Mouse (Mus musculus) spleen, postnatal 10 days (tissue): ENCODE data around the gene Zfp787.
A peak's percentile ranks its signal among the peaks of the same experiment; 100 is the strongest.
"Not testable (repeated sequence)": the region's sequence is repeated elsewhere in the genome, so short reads cannot be mapped to it uniquely, and the experiment has no call there.

Experiments
- DNase-seq, 2 experiments: peaks; one replicate each; pipeline ENCODE4 v3.0.0; 2021 to 2022; ENCODE audit warnings: low spot score in 2 of 2

Zfp787 gene

GRCm38 (mm10) chr7:6155901-6156411 is at the start of gene Zfp787:
Gene Zfp787, minus strand, starts transcription at chr7:6155997.
- peak; percentile 81 to 91 for DNase-seq

DNA sequence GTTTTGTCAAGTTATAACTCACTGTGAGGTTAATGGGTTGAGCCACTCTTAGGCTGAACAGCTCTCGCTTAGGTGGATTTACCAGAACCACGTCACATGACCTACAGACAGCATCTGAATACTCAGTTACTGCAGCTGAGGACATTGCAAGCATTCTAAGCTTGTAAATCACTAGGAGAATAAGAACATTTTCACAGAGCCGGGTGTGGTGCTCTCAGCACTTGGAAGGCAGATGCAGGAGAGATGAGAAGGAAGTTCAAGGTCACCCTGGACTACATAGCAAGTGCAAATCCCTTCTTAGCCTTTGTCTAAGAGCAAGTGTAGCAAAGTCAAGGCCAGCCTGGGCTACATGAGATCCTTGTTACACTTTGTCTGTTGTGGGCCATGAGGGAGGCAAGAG is 48.4 kb upstream of the Zfp787 start:
- DNase-seq: no peak

GRCm38 (mm10) chr7:6196790-6197189 is 41.0 kb upstream of the Zfp787 start, which contains the start of gene Galp:
Gene Galp, plus strand, starts transcription at chr7:6197090.
- DNase-seq: no peak

DNA sequence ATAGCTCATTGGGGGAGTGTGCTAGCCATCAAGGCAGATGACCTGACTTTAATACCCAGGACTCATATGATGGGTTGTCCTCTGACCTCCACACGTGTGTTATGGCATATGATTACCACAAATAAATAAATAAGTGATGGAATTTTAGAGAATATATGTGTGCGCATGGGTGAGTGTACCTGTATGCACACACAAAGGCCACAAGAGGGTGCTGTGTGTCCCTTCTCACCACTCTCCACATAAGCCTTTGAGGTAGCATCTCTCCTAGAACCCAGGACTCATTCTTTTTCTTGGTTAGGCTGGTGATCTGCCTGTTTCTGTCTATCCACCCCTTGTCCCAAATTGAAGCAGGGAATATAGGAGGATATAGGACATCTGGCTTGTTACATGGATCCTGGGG is 40.0 kb upstream of the Zfp787 start:
- DNase-seq: no peak

DNA sequence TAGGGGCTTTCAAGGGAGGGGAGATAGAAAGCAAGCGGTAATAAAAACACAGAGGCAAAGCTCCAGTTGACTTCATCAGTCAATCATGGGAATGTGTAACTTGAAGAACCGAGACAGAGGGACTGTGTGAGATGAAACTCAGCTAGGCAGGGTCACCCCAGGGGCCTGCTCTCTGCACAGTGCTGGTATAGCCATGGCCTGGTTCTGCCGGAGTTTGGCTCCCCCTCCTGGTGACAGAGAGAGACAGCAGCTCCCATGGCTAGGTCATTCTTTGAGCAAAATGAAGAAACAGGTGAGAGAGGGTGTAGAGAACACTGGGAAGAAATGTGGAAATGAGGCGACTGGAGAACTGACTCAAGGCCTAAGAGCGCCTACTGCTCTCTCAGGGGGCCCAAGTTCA is 38.3 kb upstream of the Zfp787 start:
- peak; percentile 28 to 72 for DNase-seq

DNA sequence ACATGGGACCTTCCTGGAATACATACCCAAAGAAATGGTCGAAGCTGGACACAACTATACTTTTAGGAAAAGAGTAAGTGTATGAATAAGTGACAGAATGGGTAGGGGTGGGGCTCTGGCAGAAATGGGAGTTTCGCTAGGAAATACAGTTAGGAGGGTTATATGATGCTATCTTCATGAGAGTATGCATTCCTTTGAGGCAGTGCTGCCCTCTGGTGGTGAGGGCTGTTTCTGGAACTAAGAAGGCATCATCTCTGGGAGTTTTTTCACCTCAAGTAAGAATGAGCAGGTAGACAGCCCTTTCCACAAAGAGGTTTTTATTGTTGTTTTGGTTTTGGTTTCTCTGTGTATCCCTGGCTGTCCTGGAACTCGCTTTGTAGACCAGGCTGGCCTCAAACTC is 35.6 kb upstream of the Zfp787 start:
- DNase-seq: peak; percentile 65 to 87

- DNase-seq: no peak
Measured at GRCm38 (mm10) chr7:6189542-6189941, 33.7 kb upstream of the Zfp787 start.

DNA sequence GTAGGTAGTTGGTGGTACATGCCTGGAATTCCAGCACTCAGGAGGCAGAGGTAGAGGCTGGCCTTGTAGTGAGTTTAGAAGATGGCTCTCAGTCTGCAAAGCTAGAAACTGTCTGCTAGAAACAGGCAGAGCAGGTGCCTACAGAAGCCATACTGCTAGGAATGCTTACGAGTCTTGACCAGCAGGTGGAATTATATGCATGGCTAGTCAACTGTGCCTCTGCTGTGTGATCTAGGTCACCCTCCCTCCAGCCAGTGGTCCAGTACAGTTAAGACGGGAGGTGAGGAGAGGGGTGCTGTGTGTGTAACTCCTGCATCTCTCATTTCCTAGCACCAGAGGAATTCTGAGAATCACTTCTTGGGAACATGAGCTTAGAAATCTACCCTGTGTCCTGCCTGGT is 31.0 kb upstream of the Zfp787 start:
- DNase-seq: no peak

- DNase-seq: no peak
Measured at GRCm38 (mm10) chr7:6186176-6186575, 30.4 kb upstream of the Zfp787 start.

GRCm38 (mm10) chr7:6185391-6185790 is 29.6 kb upstream of the Zfp787 start:
- no peak for DNase-seq

- no peak for DNase-seq
Measured at GRCm38 (mm10) chr7:6184521-6184920, 28.7 kb upstream of the Zfp787 start.

- DNase-seq: no peak
Measured at GRCm38 (mm10) chr7:6183802-6184201, 28.0 kb upstream of the Zfp787 start.

GRCm38 (mm10) chr7:6182882-6183281 is 27.1 kb upstream of the Zfp787 start:
- DNase-seq: no peak

DNA sequence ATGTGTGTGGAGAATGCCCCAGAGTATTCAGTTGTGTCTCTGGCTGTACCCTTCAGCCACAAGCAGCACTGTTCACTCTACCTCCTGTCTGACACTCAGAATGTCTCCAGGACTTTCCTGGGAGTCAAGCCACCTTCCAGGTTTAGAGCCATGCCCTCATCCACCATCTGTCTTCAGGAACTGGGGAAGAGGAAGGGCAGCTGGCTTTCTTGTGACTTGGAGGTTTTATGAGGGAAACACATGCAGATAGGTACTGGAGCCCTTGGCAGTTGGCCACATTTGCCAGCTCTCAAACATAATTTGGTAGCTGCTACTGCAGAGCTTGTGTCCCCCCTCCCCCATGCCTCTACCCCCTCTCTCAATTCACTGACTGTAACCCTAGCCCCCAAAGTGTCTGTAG is 23.2 kb upstream of the Zfp787 start:
- DNase-seq: no peak

- not testable (repeated sequence) for DNase-seq
Measured at GRCm38 (mm10) chr7:6174365-6174987, 18.7 kb upstream of the Zfp787 start.

- DNase-seq: no peak
Measured at GRCm38 (mm10) chr7:6173872-6174271, 18.1 kb upstream of the Zfp787 start.

GRCm38 (mm10) chr7:6172674-6173244 is 17.0 kb upstream of the Zfp787 start:
- no peak for DNase-seq

DNA sequence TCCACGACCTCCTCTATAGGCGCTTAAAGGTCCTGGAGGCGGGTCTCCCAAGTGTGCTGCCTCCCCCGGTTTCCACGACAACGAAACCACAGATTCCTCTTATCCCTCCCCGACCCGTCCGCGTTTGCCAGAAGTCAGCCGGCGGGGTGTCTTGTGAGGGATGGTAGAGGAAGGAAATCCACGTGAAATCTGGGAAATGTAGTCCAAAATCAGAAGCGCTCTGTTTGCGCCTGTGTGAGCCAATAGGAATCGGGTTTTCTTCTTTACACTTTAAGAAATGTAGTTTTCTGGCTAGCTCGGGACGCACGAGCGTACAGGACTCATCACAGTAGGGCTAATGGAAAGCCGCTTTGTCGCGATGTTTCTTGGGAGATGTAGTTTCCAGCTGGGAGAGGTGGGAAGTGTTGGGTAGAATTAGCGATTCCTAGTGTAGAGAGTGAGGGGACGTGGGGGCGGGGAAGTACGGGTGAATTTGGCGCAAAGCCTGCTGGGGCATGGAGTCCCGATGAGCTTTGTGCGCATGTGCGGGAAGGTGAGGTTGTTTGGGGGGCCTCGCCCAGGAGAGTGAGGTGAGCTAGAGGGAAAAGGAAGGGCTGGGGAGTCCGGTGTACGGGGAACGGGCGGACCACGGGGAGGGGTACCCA is 16.3 kb upstream of the Zfp787 start, which contains the start of gene Zfp444:
Gene Zfp444, plus strand, starts transcription at position 221 of the 644 bp plus-strand sequence.
- DNase-seq: peak; percentile 83 to 95

GRCm38 (mm10) chr7:6171444-6172005 is 15.7 kb upstream of the Zfp787 start:
- DNase-seq: peak; percentile 53 to 82

DNA sequence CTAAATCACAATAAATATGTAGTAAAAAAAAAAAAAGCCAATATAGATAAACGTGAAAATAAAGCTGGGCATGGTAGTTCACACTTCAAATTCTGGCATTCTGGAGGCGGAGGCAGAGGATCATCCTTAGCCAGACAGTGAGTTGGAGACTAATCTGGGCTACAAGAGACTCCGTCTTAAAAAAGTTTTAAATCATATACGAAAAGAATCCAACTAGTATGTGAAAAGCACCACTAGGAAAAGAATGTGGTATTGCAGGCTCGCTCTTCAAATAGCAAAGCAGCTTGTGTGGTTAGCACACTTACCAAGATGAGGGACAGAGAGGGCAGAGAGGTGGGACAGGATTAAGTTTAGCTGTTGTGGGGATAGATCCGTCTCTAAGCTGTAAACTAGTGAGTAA is 15.1 kb upstream of the Zfp787 start:
- DNase-seq: no peak

- no peak for DNase-seq
Measured at GRCm38 (mm10) chr7:6170391-6170790, 14.6 kb upstream of the Zfp787 start.

DNA sequence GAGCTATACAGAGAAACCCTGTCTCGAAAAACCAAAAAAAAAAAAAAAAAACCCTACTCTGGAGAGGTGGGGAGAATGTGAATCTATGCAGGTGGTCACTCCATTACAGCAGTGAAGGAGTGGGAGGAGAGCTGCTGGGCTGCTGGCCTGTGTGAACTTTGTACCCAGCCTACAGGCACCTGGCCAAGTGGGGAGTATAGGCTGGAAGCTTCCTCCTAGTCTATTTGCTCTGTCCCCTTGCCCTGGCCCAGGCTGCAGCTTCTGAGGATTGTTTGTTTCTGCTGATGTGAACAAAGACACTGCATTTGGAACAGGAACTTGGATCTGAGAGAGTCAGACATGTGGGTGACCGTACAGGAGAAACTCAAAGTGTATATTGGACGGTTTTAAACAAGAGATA is 13.6 kb upstream of the Zfp787 start:
- no peak for DNase-seq

DNA sequence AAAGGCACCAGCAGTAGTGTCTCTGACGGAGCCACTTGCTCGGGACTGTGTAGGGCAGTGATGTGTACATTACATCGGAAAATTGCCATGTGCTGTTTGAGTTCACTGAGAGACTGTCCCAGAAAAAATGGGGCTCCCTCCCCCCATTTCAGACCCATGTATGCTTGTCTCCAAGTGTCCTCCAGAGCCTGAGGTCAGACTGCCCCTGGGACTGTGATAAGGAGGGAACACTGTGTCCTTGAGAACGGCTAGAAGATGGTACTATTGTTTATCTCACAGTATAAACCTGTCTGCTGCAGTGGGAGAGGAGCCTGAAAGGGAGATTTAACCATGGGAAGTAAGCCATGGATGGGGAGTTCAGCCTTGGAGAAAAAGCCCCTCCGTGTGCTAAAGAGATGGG is 8.9 kb upstream of the Zfp787 start:
- no peak for DNase-seq
